Mouse (Mus musculus): ENCODE measurements at regions not wholly inside any gene's neighbourhood (a gene's known extent, or its start where the extent isn't known, plus 50 kb on each side); places are given as distances from the start of the nearest gene placed in this dataset.

GRCm38 (mm10) chr3:5090987-5091386 is 659.6 kb upstream of the Gm8797 start:
- no peaks in the 10 kb centered on the region for H3K27me3 ChIP-seq (ENCODE audit: control insufficient read depth, insufficient read depth, low read length)
- no peak overlapping the region for H3K9ac ChIP-seq (ENCODE audit: low read depth, low read length, severe bottlenecking)
- H3K36me3 ChIP-seq (ENCODE audit: control insufficient read depth, insufficient read depth, low read length), result no peaks in the 10 kb centered on the region
- H3K4me3 ChIP-seq (replicated peaks; ENCODE audit: low read length), result no peak overlapping the region
- ATAC-seq (ENCODE audit: low FRiP score, low read depth) (no peak), DNase-seq (ENCODE audit: low spot score) (no peak)
- no peaks in the 10 kb centered on the region for H3K9me3 ChIP-seq (ENCODE audit: control insufficient read depth, low read length)
- H3K27ac ChIP-seq (replicated peaks; ENCODE audit: low read depth, low read length), result no peak overlapping the region
- H3K4me2 ChIP-seq (replicated peaks; ENCODE audit: low read depth, low read length, severe bottlenecking), result no peak overlapping the region
- TF ChIP-seq POLR2A (IDR thresholded peaks at IDR 0.05; ENCODE audit: borderline replicate concordance, extremely low read depth, insufficient read depth, insufficient read length), result no peak
- H3K4me1 ChIP-seq (ENCODE audit: control insufficient read depth, insufficient read depth, low read length), result peaks cover 21% of the 10 kb centered on the region

Data from limb, embryonic 14.5 days (tissue).